Mouse (Mus musculus): ENCODE results near the gene Sept9.

Gene Sept9

DNA sequence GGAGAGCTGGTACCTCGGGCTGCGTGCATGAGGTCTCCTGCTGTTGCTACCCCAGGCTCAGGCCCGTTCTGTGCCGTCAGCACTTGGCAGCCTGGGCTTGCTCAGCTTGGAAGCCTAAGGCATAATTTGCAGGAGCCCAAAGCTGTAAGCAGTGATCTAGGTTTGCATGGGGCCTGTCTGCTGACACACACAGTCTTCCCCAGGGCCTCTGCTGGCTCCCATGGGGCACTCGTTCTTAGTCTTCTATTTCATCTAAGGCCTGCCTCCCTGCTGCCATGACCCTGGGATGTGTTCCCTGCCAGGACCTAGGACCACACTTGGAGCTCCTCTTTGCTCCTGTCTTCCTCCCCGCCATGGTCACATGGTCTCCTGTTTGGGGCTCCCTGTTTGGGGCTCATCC, 21.7 kb downstream of the Sept9 start:
- DNase-seq (ENCODE audit: low spot score): no peak

GRCm38 (mm10) chr11:117222899-117223298, 23.4 kb downstream of the Sept9 start:
- DNase-seq (ENCODE audit: low spot score): no peak

- DNase-seq (ENCODE audit: low spot score): no peak
Observed at GRCm38 (mm10) chr11:117224804-117225203, 25.3 kb downstream of the Sept9 start.

DNA sequence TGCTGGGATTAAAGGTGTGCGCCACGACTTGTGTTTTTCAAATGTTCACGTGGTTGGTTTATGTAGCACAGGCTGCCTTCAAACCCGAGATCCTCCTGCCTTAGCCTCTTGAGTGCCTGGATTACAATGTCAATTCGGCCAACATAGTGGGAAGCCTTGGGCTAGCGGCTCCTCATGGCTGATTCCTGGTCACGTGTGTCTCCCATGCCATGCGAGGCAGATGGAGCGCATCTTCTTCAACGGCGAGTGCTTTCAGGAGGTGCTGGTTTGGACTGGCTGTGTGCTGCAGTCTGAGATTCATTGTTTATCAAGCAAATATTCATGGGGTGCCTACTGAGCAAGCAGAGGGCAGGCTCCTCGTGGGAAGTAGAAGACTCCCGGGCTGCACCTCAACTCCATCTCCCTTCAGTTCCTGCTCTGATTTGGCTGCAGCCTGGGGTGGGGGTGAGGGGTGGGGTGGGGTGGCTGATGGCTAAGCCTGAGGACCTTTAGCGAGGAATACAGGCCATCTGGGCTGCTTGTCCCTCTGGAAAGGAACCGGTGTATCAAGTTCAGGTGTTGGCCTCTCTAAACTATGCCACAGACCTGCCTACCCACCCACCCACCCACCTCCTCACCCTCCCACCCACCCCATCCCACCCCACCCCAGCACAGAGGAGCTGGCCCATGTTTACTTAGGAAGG, 26.2 kb downstream of the Sept9 start:
- no peak for DNase-seq (ENCODE audit: low spot score)

GRCm38 (mm10) chr11:117226214-117226535, 26.7 kb downstream of the Sept9 start:
- DNase-seq (ENCODE audit: low spot score): no peak

- DNase-seq (ENCODE audit: low spot score): no peak
Observed at GRCm38 (mm10) chr11:117228139-117228538, 28.7 kb downstream of the Sept9 start.

DNA sequence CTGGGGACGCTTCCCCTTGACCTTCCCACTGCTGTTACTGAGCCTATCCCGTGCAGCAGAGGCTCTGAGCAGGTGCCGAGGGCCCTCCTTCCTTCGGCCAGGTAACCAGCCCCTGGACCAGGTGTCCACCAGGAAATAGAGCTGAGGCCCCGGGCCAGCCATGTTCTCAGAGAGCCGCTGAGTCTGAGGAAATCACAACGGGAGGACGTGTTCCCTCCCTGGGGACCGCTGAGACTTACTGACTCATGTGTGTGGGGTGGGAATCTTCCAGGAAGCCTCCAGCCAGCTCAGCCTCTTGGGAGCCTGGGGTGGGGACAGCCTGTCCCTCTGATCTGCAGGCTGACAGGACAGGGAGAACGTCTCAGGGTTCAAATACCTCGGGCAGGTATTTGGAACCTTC, 32.1 kb downstream of the Sept9 start:
- no peak for DNase-seq (ENCODE audit: low spot score)

DNA sequence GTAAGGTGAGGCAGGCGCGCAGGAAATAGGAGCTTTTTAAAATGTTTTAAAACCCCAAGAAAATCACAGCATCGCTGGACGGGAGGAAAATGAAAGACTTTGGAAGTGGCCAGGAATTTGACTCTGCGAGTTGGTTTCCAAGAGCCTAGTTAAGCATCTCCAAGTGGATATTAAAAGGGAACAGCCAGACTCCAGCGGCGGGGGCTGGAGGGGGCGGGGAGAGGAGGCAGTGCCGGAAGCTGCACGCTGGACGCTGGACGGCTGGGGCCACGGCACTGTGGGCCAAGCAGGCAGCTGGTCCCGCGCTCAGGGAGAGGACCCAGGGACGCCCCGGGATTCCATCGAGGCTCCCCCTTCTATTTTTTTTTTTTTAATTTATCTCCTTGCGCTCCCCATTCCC, 32.6 kb downstream of the Sept9 start:
- DNase-seq (ENCODE audit: low spot score): no peak

- DNase-seq (ENCODE audit: low spot score): no peak
Observed at GRCm38 (mm10) chr11:117232886-117233458, 33.5 kb downstream of the Sept9 start.

- DNase-seq (ENCODE audit: low spot score): no peak
Observed at GRCm38 (mm10) chr11:117233818-117234217, 34.4 kb downstream of the Sept9 start.

GRCm38 (mm10) chr11:117235086-117235897, 35.8 kb downstream of the Sept9 start:
- DNase-seq (ENCODE audit: low spot score): no peak

DNA sequence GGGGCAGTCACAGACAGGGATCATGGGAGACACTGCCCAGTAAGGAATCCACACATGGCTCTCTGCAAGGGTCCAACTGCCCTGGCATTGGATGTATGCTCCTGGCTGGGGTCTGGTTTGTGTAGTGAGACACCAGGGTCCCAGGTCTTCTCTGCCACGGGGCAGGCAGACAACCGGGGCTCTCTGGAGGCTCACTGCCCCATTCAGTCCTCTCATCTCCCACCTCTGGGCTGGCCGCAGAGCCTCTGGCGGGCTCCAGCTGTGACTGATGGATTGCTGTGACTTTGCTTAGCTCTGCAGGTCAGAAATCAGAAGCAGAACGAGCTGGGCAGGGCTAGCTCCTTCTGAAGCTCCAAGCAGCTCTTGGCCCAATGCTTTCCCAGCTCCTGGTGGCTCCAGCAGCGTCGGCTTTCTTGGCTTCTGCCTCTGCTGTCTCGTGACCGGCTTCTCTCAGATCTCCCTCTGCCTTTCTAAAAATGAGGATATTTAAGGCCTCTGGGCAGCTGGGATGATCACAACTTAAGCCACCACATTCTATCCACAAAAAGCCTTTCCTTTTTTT, 36.5 kb downstream of the Sept9 start:
- no peak for DNase-seq (ENCODE audit: low spot score)

GRCm38 (mm10) chr11:117238169-117238568, 38.7 kb downstream of the Sept9 start:
- DNase-seq (ENCODE audit: low spot score): peak; percentile 83

- no peak for DNase-seq (ENCODE audit: low spot score)
Observed at GRCm38 (mm10) chr11:117239617-117240016, 40.2 kb downstream of the Sept9 start.

GRCm38 (mm10) chr11:117240322-117240721, 40.9 kb downstream of the Sept9 start:
- no peak for DNase-seq (ENCODE audit: low spot score)

GRCm38 (mm10) chr11:117240861-117241738, 41.6 kb downstream of the Sept9 start:
- DNase-seq (ENCODE audit: low spot score): no peak

- no peak for DNase-seq (ENCODE audit: low spot score)
Observed at GRCm38 (mm10) chr11:117242339-117243084, 43.1 kb downstream of the Sept9 start.

- DNase-seq (ENCODE audit: low spot score): no peak
Observed at GRCm38 (mm10) chr11:117243536-117244290, 44.3 kb downstream of the Sept9 start.

- no peak for DNase-seq (ENCODE audit: low spot score)
Observed at GRCm38 (mm10) chr11:117245041-117245725, 45.7 kb downstream of the Sept9 start.

DNA sequence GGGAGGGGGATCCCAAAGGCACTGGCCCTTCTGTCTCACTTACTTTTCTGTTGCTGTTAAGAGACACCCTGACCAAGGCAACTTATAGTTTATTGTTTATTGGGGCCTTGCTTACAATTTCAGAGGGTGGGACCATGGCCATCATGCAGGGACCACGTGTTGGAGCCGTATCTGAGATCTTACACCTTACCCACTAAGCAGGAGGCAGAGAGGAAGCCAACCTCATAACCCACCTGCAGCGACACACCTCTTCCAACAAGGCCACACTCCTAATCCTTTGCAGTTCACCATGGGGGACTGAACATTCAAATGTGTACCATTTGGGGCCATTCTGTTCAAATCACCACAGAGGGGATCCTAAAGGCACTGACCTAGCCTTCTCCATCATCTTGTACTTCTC, 46.4 kb downstream of the Sept9 start:
- DNase-seq (ENCODE audit: low spot score): no peak

All from urinary bladder, postnatal 10 days (tissue).